Mouse (Mus musculus): Measurements from ENCODE around the gene Cables2.
"Not testable (repeated sequence)": the region's sequence is repeated elsewhere in the genome, so short reads cannot be mapped to it uniquely, and the experiment has no call there.

Cables2 gene

GRCm38 (mm10) chr2:180276851-180277259, 3.6 kb upstream of the Cables2 start:
- DNase-seq: no peak

- DNase-seq: no peak
Observed at GRCm38 (mm10) chr2:180276385-180276784, 3.1 kb upstream of the Cables2 start.

- DNase-seq: peak; percentile 65
Observed at GRCm38 (mm10) chr2:180275836-180276235, 2.5 kb upstream of the Cables2 start.

- DNase-seq: no peak
Observed at GRCm38 (mm10) chr2:180274523-180274922, 1.2 kb upstream of the Cables2 start.

- DNase-seq: no peak
Observed at GRCm38 (mm10) chr2:180272884-180273321, 393 bp downstream of the Cables2 start.

GRCm38 (mm10) chr2:180271804-180272395, 1.4 kb downstream of the Cables2 start:
- DNase-seq: no peak

GRCm38 (mm10) chr2:180270537-180271255, 2.6 kb downstream of the Cables2 start:
- DNase-seq: no peak

- DNase-seq: no peak
Observed at GRCm38 (mm10) chr2:180269329-180269728, 4.0 kb downstream of the Cables2 start.

- DNase-seq: no peak
Observed at GRCm38 (mm10) chr2:180267955-180268354, 5.3 kb downstream of the Cables2 start.

- DNase-seq: no peak
Observed at GRCm38 (mm10) chr2:180262891-180263290, 10.4 kb downstream of the Cables2 start.

- no peak for DNase-seq
Observed at GRCm38 (mm10) chr2:180262441-180262840, 10.9 kb downstream of the Cables2 start.

- DNase-seq: no peak
Observed at GRCm38 (mm10) chr2:180261901-180262300, 11.4 kb downstream of the Cables2 start.

GRCm38 (mm10) chr2:180260610-180261480, 12.5 kb downstream of the Cables2 start:
- no peak for DNase-seq

GRCm38 (mm10) chr2:180259826-180260609, 13.3 kb downstream of the Cables2 start:
- DNase-seq: not testable (repeated sequence)

- not testable (repeated sequence) for DNase-seq
Observed at GRCm38 (mm10) chr2:180258951-180259484, 14.3 kb downstream of the Cables2 start.

GRCm38 (mm10) chr2:180257963-180258865, 15.1 kb downstream of the Cables2 start:
- no peak for DNase-seq

GRCm38 (mm10) chr2:180257001-180257521, 16.2 kb downstream of the Cables2 start, which contains the start of gene Rps21:
Rps21 (plus strand) TSS chr2:180257377.
- DNase-seq: peak; percentile 96

- DNase-seq: no peak
Observed at GRCm38 (mm10) chr2:180256296-180257000, 16.8 kb downstream of the Cables2 start.

GRCm38 (mm10) chr2:180255701-180256100, 17.6 kb downstream of the Cables2 start:
- DNase-seq: no peak

All from right cerebral cortex, postnatal 25 days (tissue).